8 mouse cellular contexts compared by ENCODE assay signal in the genomic region with DNA sequence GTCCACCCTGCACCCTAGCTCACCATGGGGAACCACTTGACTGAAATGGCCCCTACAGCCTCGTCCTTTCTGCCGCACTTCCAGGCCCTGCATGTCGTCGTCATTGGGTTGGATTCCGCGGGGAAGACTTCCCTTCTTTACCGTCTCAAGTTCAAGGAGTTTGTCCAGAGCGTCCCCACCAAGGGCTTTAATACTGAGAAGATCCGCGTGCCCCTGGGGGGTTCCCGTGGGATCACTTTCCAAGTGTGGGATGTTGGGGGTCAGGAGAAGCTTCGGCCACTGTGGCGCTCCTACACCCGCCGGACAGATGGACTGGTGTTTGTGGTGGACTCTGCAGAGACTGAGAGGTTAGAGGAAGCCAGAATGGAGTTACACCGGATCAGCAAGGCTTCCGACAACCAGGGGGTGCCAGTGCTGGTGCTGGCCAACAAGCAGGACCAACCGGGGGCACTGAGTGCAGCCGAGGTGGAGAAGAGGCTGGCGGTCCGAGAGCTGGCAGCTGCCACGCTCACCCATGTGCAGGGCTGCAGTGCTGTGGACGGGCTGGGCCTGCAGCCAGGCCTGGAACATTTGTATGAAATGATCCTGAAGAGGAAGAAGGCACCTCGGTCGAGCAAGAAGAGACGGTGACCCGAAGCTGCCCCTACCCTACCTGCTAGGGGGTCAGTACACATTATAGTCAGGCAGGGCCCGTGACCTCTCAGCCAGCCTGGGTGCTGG. TPM values are rescaled to one million over a fixed set of nuclear protein-coding genes. Genes with fewer than 3 reads are reported as not detected.
DNase-seq lines count a peak whose midpoint lies in the region; ATAC-seq and TF ChIP-seq lines count a peak whose summit lies in the region.

No protein-coding gene starts in this region.

- peaks cover 11% of the 10 kb centered on the region; the same call in 1 of the 2 replicates for H3K4me1 ChIP-seq in embryonic facial prominence, embryonic 14.5 days (ENCODE audit: control insufficient read depth, insufficient read depth, low read length)
- peaks cover 41% of the 10 kb centered on the region for H3K4me1 ChIP-seq in hindbrain, embryonic 10.5 days (replicated peaks)
- peaks cover 35% of the 10 kb centered on the region for H3K4me1 ChIP-seq in liver, postnatal 0 days (ENCODE audit: insufficient read depth)

- H3K4me2 ChIP-seq in embryonic facial prominence, embryonic 14.5 days (ENCODE audit: low read depth, low read length) = peak overlapping the region; percentile 87; the same call in 1 of the 2 replicates
- H3K4me2 ChIP-seq in liver, postnatal 0 days (ENCODE audit: low read depth, low read length) = peak overlapping the region; percentile 89

- ATAC-seq in embryonic facial prominence, embryonic 14.5 days (ENCODE audit: low read depth) = no peak
- ATAC-seq in liver, postnatal 0 days = no peak

- H3K27me3 ChIP-seq in embryonic facial prominence, embryonic 14.5 days (replicated peaks; ENCODE audit: control insufficient read depth, insufficient read depth, low read length) = no peaks in the 10 kb centered on the region
- peaks cover 13% of the 10 kb centered on the region for H3K27me3 ChIP-seq in hindbrain, embryonic 10.5 days (ENCODE audit: insufficient read depth, poor library complexity, severe bottlenecking)
- no peaks in the 10 kb centered on the region for H3K27me3 ChIP-seq in liver, postnatal 0 days (ENCODE audit: insufficient read depth, low read length)

- no peak overlapping the region for H3K4me3 ChIP-seq in embryonic facial prominence, embryonic 14.5 days (ENCODE audit: low read depth, low read length)
- H3K4me3 ChIP-seq in hindbrain, embryonic 10.5 days = peak overlapping the region; percentile 30
- H3K4me3 ChIP-seq in liver, postnatal 0 days (ENCODE audit: low read depth, low read length) = peak overlapping the region; percentile 62

- peak; percentile 18 to 29 for DNase-seq in left cerebral cortex, adult 18-20 months (ENCODE audit: low spot score in 2 of 2)
- no peak for DNase-seq in left cerebral cortex, adult 9 months (ENCODE audit: low spot score in 2 of 2)
- DNase-seq in embryonic facial prominence, embryonic 14.5 days (ENCODE audit: low spot score) = no peak
- DNase-seq in hindbrain, embryonic 10.5 days (ENCODE audit: low spot score) = no peak
- DNase-seq in liver, postnatal 0 days = no peak
- peak; percentile 62 for DNase-seq in testis, postnatal 10 days (ENCODE audit: low spot score)
- no peak for DNase-seq in B cell, adult 2 months
- no peak for DNase-seq in frontal cortex, postnatal 14 days (ENCODE audit: low spot score in 2 of 2)

- TF ChIP-seq EP300 in liver, postnatal 0 days (IDR thresholded peaks at IDR 0.05; ENCODE audit: low read depth) = no peak

- WGBS in embryonic facial prominence, embryonic 14.5 days = 78% methylated on average over 28 of the region's 28 CpGs
- WGBS in hindbrain, embryonic 10.5 days = 80% methylated on average over 28 of the region's 28 CpGs
- 77% methylated on average over 28 of the region's 28 CpGs for WGBS in liver, postnatal 0 days (ENCODE audit: insufficient replicate concordance)

- no peak for TF ChIP-seq CTCF in liver, postnatal 0 days (IDR thresholded peaks at IDR 0.05; ENCODE audit: low read depth)

- no peaks in the 10 kb centered on the region for H3K9me3 ChIP-seq in embryonic facial prominence, embryonic 14.5 days (ENCODE audit: control insufficient read depth, low read length)
- no peaks in the 10 kb centered on the region for H3K9me3 ChIP-seq in hindbrain, embryonic 10.5 days
- no peaks in the 10 kb centered on the region for H3K9me3 ChIP-seq in liver, postnatal 0 days (ENCODE audit: low read length)

- no peak overlapping the region for H3K9ac ChIP-seq in embryonic facial prominence, embryonic 14.5 days (ENCODE audit: low read depth, low read length)
- H3K9ac ChIP-seq in liver, postnatal 0 days (replicated peaks) = peak overlapping the region; percentile 75

- no peaks in the 10 kb centered on the region for H3K36me3 ChIP-seq in embryonic facial prominence, embryonic 14.5 days (ENCODE audit: control insufficient read depth, insufficient read depth, low read length)
- H3K36me3 ChIP-seq in hindbrain, embryonic 10.5 days = no peaks in the 10 kb centered on the region
- H3K36me3 ChIP-seq in liver, postnatal 0 days (replicated peaks; ENCODE audit: insufficient read depth, low read length) = peaks cover 4% of the 10 kb centered on the region; the same call in 1 of the 2 replicates

- no peak overlapping the region for H3K27ac ChIP-seq in embryonic facial prominence, embryonic 14.5 days (replicated peaks; ENCODE audit: low read depth, low read length)
- peak overlapping the region; percentile 29; the same call in 1 of the 2 replicates for H3K27ac ChIP-seq in hindbrain, embryonic 10.5 days
- peak overlapping the region; percentile 75 for H3K27ac ChIP-seq in liver, postnatal 0 days (ENCODE audit: low read depth)

RNA-seq across cellular contexts. Expression of a gene that starts 1.4 kb away (rescaled TPM):
- total RNA-seq in left cerebral cortex, adult 18-20 months (2021) = 10 to 100 TPM; 34.7 to 37.2 TPM
- 4.2 and 4.7 TPM in 2 replicates for polyA plus RNA-seq in embryonic facial prominence, embryonic 14.5 days (2014; fragmentation: Nextera tagmentation; extraction: Ambion mirVana)
- polyA plus RNA-seq in hindbrain, embryonic 10.5 days (2016; fragmentation: Nextera tagmentation; extraction: Ambion mirVana) = 7.9 and 9.4 TPM in 2 replicates
- 3.4 and 4.1 TPM in 2 replicates for polyA plus RNA-seq in liver, postnatal 0 days (2015; fragmentation: Nextera tagmentation; extraction: Ambion mirVana)

RNA-seq across cellular contexts. Expression of a gene that starts 39.8 kb away (rescaled TPM):
- 10 to 100 TPM in 1 of 2 experiments, 1 to 10 TPM in 1; 9.0 to 11.0 TPM for total RNA-seq in left cerebral cortex, adult 18-20 months (2021)
- 34.9 and 39.4 TPM in 2 replicates for polyA plus RNA-seq in embryonic facial prominence, embryonic 14.5 days (2014; fragmentation: Nextera tagmentation; extraction: Ambion mirVana)
- 34.2 and 39.4 TPM in 2 replicates for polyA plus RNA-seq in hindbrain, embryonic 10.5 days (2016; fragmentation: Nextera tagmentation; extraction: Ambion mirVana)
- 7.4 and 8.4 TPM in 2 replicates for polyA plus RNA-seq in liver, postnatal 0 days (2015; fragmentation: Nextera tagmentation; extraction: Ambion mirVana)

Comparison
In these comparisons a context has a peak if more than half of its experiments do, and no peak if none do; other contexts are left out.
1. DNase-seq: peak in left cerebral cortex, adult 18-20 months (2 of 2) and testis, postnatal 10 days (single experiment); none in left cerebral cortex, adult 9 months (0 of 2), embryonic facial prominence, embryonic 14.5 days (single experiment), hindbrain, embryonic 10.5 days (single experiment), liver, postnatal 0 days (single experiment), B cell, adult 2 months (0 of 2) and frontal cortex, postnatal 14 days (0 of 2).